Mouse (Mus musculus): ENCODE measurements around the gene Megf9.

- TF ChIP-seq POLR2A (IDR thresholded peaks at IDR 0.05; ENCODE audit: low read depth, low read length), result no peak
- TF ChIP-seq CTCF (conservative IDR thresholded peaks at IDR 0.05; ENCODE audit: insufficient read depth, insufficient read length, low read depth, low read length), result no peak
Observed at GRCm38 (mm10) chr4:70481931-70482330, 52.9 kb downstream of the Megf9 start.

Data from kidney, adult 2 months (tissue).